Mouse (Mus musculus) lung, embryonic 15.5 days (tissue): ENCODE measurements around the gene Slc16a12. TPM values are rescaled to one million over a fixed set of nuclear protein-coding genes. Genes with fewer than 3 reads are reported as not detected.

ENCODE experiments used
- ATAC-seq: fragments of 200-750 bp; cut with Nextera tagmentation; 2 replicates; pipeline ENCODE4 v1.8.0; 2017; ENCODE audit warnings: moderate number of reproducible peaks, borderline replicate concordance; ENCODE audit not compliant: low FRiP score, low TSS enrichment; ENCODE audit errors: extremely low read depth
- H3K27ac ChIP-seq: fragments of 300-500 bp; sonication (generic); 2 replicates; pipeline ENCODE4 v1.5.1; 2015; ENCODE audit warnings: moderate library complexity, mild to moderate bottlenecking, inconsistent platforms
- H3K27me3 ChIP-seq: fragments of 300-500 bp; sonication (generic); 2 replicates; pipeline ENCODE4 v1.6.1; 2015; ENCODE audit warnings: inconsistent platforms
- H3K36me3 ChIP-seq: fragments of 300-500 bp; sonication (generic); 2 replicates; pipeline ENCODE4 v1.6.1; 2015; ENCODE audit warnings: inconsistent platforms
- H3K4me1 ChIP-seq: fragments of 300-500 bp; sonication (generic); 2 replicates; pipeline ENCODE4 v1.6.1; 2015; ENCODE audit warnings: inconsistent platforms
- H3K4me2 ChIP-seq: fragments of 300-500 bp; sonication (generic); 2 replicates; pipeline ENCODE4 v1.6.1; 2015; ENCODE audit warnings: inconsistent platforms, mild to moderate bottlenecking, moderate library complexity
- H3K4me3 ChIP-seq: fragments of 300-500 bp; sonication (generic); 2 replicates; pipeline ENCODE4 v1.5.1; 2015; ENCODE audit warnings: mild to moderate bottlenecking, inconsistent platforms
- H3K9ac ChIP-seq: fragments of 300-500 bp; sonication (generic); 2 replicates; pipeline ENCODE4 v1.6.1; 2015; ENCODE audit warnings: inconsistent platforms
- H3K9me3 ChIP-seq: fragments of 300-500 bp; sonication (generic); 2 replicates; pipeline ENCODE4 v1.6.1; 2016; ENCODE audit warnings: inconsistent platforms
- WGBS: fragments of 180-500 bp; shearing (Covaris S2); methylation state at CpG from one replicate; pipeline ENCODE4 v1.1.7; 2015; 5-methylcytosine and 5-hydroxymethylcytosine counted together
- polyA plus RNA-seq: library from polyadenylated mRNA; unstranded; fragments of >200 nt; fragmentation: Nextera tagmentation; extraction: Ambion mirVana; gene quantifications from 2 replicates; pipeline ENCODE4 v1.2.1, GENCODE M21; 2015

Gene Slc16a12
- 14.8 TPM in 2 replicates for polyA plus RNA-seq

GRCm38 (mm10) chr19:34746688-34747504, at the start of gene Slc16a12:
Gene Slc16a12, minus strand, starts transcription at chr19:34747289.
- under 1% methylated on average over 61 of the region's 61 CpGs for WGBS
- peak within 1 kb of the TSS; percentile 63 for H3K4me3 ChIP-seq
- H3K4me2 ChIP-seq, result peak within 1 kb of the TSS; percentile 90
- H3K9me3 ChIP-seq, result no peaks in the 10 kb centered on the region
- H3K27me3 ChIP-seq, result peaks cover 4% of the 10 kb centered on the region; the same call in 1 of the 2 replicates
- peak within 1 kb of the TSS; percentile 69 for H3K9ac ChIP-seq
- peak; percentile 78 for ATAC-seq
- H3K36me3 ChIP-seq, result no peaks in the 10 kb centered on the region
- peaks cover 7% of the 10 kb centered on the region; the same call in 1 of the 2 replicates for H3K4me1 ChIP-seq
- peak within 1 kb of the TSS; percentile 95 for H3K27ac ChIP-seq

GRCm38 (mm10) chr19:34796396-34796795, 49.3 kb upstream of the Slc16a12 start:
- H3K27ac ChIP-seq, result no peak overlapping the region
- no peaks in the 10 kb centered on the region for H3K9me3 ChIP-seq
- H3K27me3 ChIP-seq, result no peaks in the 10 kb centered on the region
- H3K9ac ChIP-seq, result no peak overlapping the region
- ATAC-seq, result no peak
- no peak overlapping the region for H3K4me2 ChIP-seq
- no peaks in the 10 kb centered on the region for H3K36me3 ChIP-seq
- peaks cover 3% of the 10 kb centered on the region; the same call in 1 of the 2 replicates for H3K4me1 ChIP-seq
- 73% methylated on average over 4 of the region's 4 CpGs for WGBS
- H3K4me3 ChIP-seq, result no peak overlapping the region

DNA sequence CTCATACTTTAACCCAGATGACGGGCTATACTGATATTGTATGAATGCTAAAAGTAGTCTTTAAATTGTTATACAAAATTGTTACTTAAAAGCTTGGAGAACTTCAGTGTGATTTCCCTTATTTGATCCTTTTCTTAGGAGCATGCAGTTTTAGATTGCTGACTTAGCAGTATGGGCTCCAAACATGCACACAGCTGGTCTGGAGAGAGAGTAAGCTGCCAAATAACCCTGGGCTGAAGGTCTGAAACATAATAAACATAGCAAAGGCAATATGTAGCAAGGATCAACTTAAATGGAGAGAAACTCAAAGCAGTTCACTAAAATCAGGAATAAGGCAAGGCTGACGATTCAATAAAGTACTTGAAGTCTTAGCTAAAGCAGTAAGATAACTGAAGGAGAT, 35.4 kb upstream of the Slc16a12 start:
- 80% methylated on average over 2 of the region's 2 CpGs for WGBS
- no peak overlapping the region for H3K27ac ChIP-seq
- ATAC-seq, result no peak
- H3K4me1 ChIP-seq, result no peaks in the 10 kb centered on the region
- H3K9me3 ChIP-seq, result no peaks in the 10 kb centered on the region
- no peaks in the 10 kb centered on the region for H3K36me3 ChIP-seq
- H3K9ac ChIP-seq, result no peak overlapping the region
- H3K4me2 ChIP-seq, result no peak overlapping the region
- no peaks in the 10 kb centered on the region for H3K27me3 ChIP-seq
- no peak overlapping the region for H3K4me3 ChIP-seq

DNA sequence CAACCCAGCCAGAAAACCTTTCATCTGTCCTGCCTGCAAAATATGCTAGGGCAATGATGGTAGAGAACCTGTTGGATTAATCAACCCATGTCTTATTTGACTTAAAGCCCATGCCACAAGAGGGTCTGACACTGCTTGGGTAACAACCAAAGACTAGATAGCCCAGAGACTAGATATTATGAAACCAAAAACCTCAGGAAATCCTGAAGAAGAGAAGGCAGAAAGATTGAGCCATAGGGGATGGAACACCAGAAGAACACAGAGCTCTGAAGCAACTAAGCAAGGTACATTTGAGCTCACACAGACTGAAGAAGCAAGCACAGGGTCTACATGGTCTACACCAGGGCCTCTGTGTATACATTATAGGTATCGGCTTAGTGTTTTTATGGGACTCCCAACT, 31.9 kb upstream of the Slc16a12 start:
- Histone ChIP-seq H3K4me2 (no peak overlapping the region), H3K27ac (no peak overlapping the region), H3K9ac (no peak overlapping the region), H3K9me3 (no peaks in the 10 kb centered on the region), H3K36me3 (no peaks in the 10 kb centered on the region), H3K4me3 (no peak overlapping the region), H3K4me1 (no peaks in the 10 kb centered on the region), H3K27me3 (no peaks in the 10 kb centered on the region)
- 100% methylated on average over 1 of the region's 1 CpGs for WGBS
- ATAC-seq, result no peak; the same call in 1 of the 2 replicates

- no peaks in the 10 kb centered on the region for H3K9me3 ChIP-seq
- no peak for ATAC-seq
- H3K4me1 ChIP-seq, result no peaks in the 10 kb centered on the region
- H3K4me2 ChIP-seq, result no peak overlapping the region
- no peaks in the 10 kb centered on the region for H3K36me3 ChIP-seq
- no peak overlapping the region for H3K9ac ChIP-seq
- H3K4me3 ChIP-seq, result no peak overlapping the region
- no peaks in the 10 kb centered on the region for H3K27me3 ChIP-seq
- no peak overlapping the region for H3K27ac ChIP-seq
These were observed 31.0 kb upstream of the Slc16a12 start for GRCm38 (mm10) chr19:34778098-34778497.

DNA sequence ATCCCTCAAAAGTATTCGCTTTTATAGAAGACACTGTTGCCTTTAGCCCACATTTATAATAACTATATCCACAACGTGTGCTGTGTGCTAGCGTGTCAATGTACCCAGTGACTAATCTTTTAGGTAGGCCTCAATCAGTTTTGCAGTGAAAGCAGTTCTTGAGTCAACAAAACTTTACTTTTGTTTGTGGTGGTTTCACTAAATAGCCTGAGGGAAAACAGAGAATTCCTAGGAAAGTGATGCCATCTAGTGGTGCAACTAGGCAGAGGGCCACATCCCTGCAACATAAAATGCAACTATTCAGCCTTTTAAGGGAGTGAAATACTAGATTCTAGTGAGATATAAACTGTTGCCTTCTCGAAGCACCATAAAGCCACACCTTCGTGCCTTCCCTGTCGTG, 25.7 kb upstream of the Slc16a12 start:
- Histone ChIP-seq H3K36me3 (no peaks in the 10 kb centered on the region), H3K9me3 (no peaks in the 10 kb centered on the region), H3K4me2 (no peak overlapping the region), H3K27ac (no peak overlapping the region), H3K9ac (no peak overlapping the region), H3K27me3 (no peaks in the 10 kb centered on the region), H3K4me3 (no peak overlapping the region), H3K4me1 (no peaks in the 10 kb centered on the region)
- WGBS, result 21% methylated on average over 6 of the region's 6 CpGs
- no peak for ATAC-seq

DNA sequence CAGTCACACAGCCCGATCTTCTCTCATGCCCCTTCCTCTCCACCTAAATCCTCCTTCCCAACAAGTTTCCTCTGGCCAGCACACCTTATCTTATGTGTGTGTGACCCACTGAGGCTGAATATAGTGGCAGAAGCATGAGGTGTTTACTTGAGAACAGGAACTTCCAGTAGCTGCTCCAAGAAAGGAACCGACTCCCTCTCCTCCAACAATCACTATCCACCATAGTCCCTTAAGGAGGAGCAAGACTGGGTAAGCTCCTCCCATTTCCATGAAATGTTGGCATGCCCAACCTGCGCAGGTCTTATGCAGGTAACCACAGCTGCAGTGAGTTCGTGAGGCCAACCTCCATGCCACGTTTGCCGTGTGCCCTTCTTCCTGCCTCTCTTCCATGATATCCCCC, 23.7 kb upstream of the Slc16a12 start:
- no peak overlapping the region for H3K4me2 ChIP-seq
- H3K27me3 ChIP-seq, result no peaks in the 10 kb centered on the region
- 76% methylated on average over 6 of the region's 6 CpGs for WGBS

GRCm38 (mm10) chr19:34758754-34759153, 11.7 kb upstream of the Slc16a12 start:
- H3K27me3 ChIP-seq, result no peaks in the 10 kb centered on the region
- H3K27ac ChIP-seq, result peak overlapping the region; percentile 7
- H3K4me3 ChIP-seq, result no peak overlapping the region
- WGBS, result 33% methylated on average over 1 of the region's 1 CpGs
- no peaks in the 10 kb centered on the region for H3K36me3 ChIP-seq
- no peaks in the 10 kb centered on the region for H3K9me3 ChIP-seq
- H3K9ac ChIP-seq, result no peak overlapping the region
- no peaks in the 10 kb centered on the region for H3K4me1 ChIP-seq
- H3K4me2 ChIP-seq, result no peak overlapping the region
- no peak for ATAC-seq

More for the DNA sequence above, 23.7 kb upstream of the Slc16a12 start:
- no peak overlapping the region for H3K4me3 ChIP-seq
- no peak for ATAC-seq
- H3K27ac ChIP-seq, result no peak overlapping the region
- no peaks in the 10 kb centered on the region for H3K4me1 ChIP-seq
- no peak overlapping the region for H3K9ac ChIP-seq
- H3K9me3 ChIP-seq, result no peaks in the 10 kb centered on the region
- H3K36me3 ChIP-seq, result no peaks in the 10 kb centered on the region

- no peak overlapping the region for H3K27ac ChIP-seq
- H3K9ac ChIP-seq, result no peak overlapping the region
- H3K36me3 ChIP-seq, result no peaks in the 10 kb centered on the region
- H3K9me3 ChIP-seq, result no peaks in the 10 kb centered on the region
- 81% methylated on average over 7 of the region's 7 CpGs for WGBS
- no peak overlapping the region for H3K4me2 ChIP-seq
- H3K4me1 ChIP-seq, result peaks cover 13% of the 10 kb centered on the region
- H3K4me3 ChIP-seq, result no peak overlapping the region
- no peaks in the 10 kb centered on the region for H3K27me3 ChIP-seq
- ATAC-seq, result no peak
These were observed 9.6 kb upstream of the Slc16a12 start for GRCm38 (mm10) chr19:34756561-34757240.

- Histone ChIP-seq H3K27me3 (no peaks in the 10 kb centered on the region), H3K4me3 (no peak overlapping the region), H3K9me3 (no peaks in the 10 kb centered on the region), H3K36me3 (no peaks in the 10 kb centered on the region), H3K4me1 (peaks cover 18% of the 10 kb centered on the region), H3K9ac (no peak overlapping the region), H3K27ac (no peak overlapping the region), H3K4me2 (no peak overlapping the region)
- ATAC-seq, result no peak
- WGBS, result 74% methylated on average over 1 of the region's 1 CpGs
These were observed 8.6 kb upstream of the Slc16a12 start for GRCm38 (mm10) chr19:34755680-34756079.

DNA sequence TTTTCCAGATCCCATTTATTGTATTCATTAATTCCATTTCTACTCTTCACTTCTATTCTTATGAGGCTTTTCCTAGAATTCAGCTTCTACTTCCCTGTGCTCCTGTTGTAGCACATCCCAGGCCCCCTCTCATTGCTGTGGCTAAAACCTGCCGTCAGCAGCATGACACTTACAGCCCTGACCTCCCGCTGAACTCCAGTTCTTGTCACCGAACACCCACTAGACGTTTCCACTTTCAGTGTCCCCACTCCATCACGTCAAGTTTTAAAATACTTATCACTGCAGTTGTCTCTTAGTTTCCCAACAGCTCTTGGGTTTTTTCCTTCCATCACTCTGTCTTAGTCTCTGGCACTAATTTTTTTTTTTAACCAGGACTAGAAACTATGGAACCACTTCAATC, 6.2 kb upstream of the Slc16a12 start:
- Histone ChIP-seq H3K4me3 (no peak overlapping the region), H3K9me3 (no peaks in the 10 kb centered on the region), H3K36me3 (no peaks in the 10 kb centered on the region), H3K27me3 (no peaks in the 10 kb centered on the region), H3K4me1 (peaks cover 18% of the 10 kb centered on the region), H3K4me2 (no peak overlapping the region), H3K9ac (no peak overlapping the region), H3K27ac (peak overlapping the region; percentile 41; the same call in 1 of the 2 replicates)
- 4% methylated on average over 5 of the region's 5 CpGs for WGBS
- ATAC-seq, result no peak
